Mouse (Mus musculus): ENCODE measurements around the gene Pcdh19. TPM values are rescaled to one million over a fixed set of nuclear protein-coding genes. Genes with fewer than 3 reads are reported as not detected.

Gene Pcdh19
- polyA plus RNA-seq, 1 experiment from 2014 or later, result 0.39 TPM

DNA sequence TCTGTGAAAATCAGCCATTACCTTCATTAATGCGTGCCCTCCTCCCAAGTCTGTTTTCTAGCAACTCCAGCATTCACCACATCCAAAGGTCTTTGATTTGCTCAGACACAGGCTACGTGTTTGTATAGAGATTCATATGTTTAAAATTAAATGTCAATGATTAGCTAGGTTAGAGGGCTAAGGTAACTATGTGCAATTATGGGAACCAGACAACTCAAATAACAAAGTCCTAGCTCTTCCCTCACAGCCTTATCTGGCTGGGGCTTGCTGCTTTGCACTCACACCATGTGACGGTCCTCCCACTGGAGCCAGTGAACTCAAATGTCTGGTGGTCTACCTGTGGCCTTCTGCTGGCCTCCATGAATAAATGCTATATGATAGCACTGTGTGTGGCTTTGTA lies 38.4 kb downstream of the Pcdh19 start:
- WGBS, result 84% methylated on average over 3 of the region's 3 CpGs
- no peak for ATAC-seq

DNA sequence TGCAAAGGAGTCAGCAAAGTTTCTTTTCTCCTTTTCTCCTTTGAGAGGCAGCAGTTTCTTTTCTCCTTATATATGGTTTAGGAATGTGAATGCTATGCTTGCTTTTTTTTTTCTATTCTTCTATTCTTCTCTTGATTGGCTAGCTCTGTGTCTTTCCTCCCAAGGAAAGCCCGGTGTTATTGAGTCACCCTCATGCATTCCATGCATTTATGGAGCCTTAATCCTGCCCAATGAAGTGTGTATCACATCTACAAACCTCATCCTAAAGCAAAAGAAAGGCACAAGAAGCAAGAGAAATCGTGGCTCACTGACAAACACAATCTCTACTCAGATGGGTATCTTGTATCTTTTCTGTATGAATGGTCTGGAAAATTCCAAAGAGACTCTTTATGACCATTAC lies 41.0 kb downstream of the Pcdh19 start:
- no peak overlapping the region for H3K4me3 ChIP-seq (ENCODE audit: low read depth, low read length)
- H3K27me3 ChIP-seq (replicated peaks; ENCODE audit: insufficient read depth, low read length), result no peaks in the 10 kb centered on the region
- H3K4me1 ChIP-seq (ENCODE audit: insufficient read depth, low read depth, low read length), result no peaks in the 10 kb centered on the region
- 54% methylated on average over 2 of the region's 2 CpGs for WGBS
- H3K4me2 ChIP-seq (replicated peaks; ENCODE audit: low read depth, low read length), result no peak overlapping the region
- DNase-seq (ENCODE audit: low spot score) (no peak), ATAC-seq (no peak)
- H3K9me3 ChIP-seq (ENCODE audit: low read length), result no peaks in the 10 kb centered on the region
- no peak overlapping the region for H3K9ac ChIP-seq (replicated peaks; ENCODE audit: low read depth)
- TF ChIP-seq EP300 (IDR thresholded peaks at IDR 0.05) (no peak), CTCF (IDR thresholded peaks at IDR 0.05) (no peak)
- no peak overlapping the region for H3K27ac ChIP-seq (ENCODE audit: low read length)
- H3K36me3 ChIP-seq (ENCODE audit: insufficient read depth, low read length), result no peaks in the 10 kb centered on the region

More for the DNA sequence above, 38.4 kb downstream of the Pcdh19 start:
- no peaks in the 10 kb centered on the region for H3K9me3 ChIP-seq (ENCODE audit: low read length)
- H3K9ac ChIP-seq (replicated peaks; ENCODE audit: low read depth), result no peak overlapping the region
- no peaks in the 10 kb centered on the region for H3K36me3 ChIP-seq (ENCODE audit: insufficient read depth, low read length)
- H3K27ac ChIP-seq (ENCODE audit: low read length), result no peak overlapping the region
- H3K27me3 ChIP-seq (replicated peaks; ENCODE audit: insufficient read depth, low read length), result no peaks in the 10 kb centered on the region
- H3K4me2 ChIP-seq (replicated peaks; ENCODE audit: low read depth, low read length), result no peak overlapping the region
- no peaks in the 10 kb centered on the region for H3K4me1 ChIP-seq (ENCODE audit: insufficient read depth, low read depth, low read length)
- no peak overlapping the region for H3K4me3 ChIP-seq (ENCODE audit: low read depth, low read length)
- no peak for DNase-seq (ENCODE audit: low spot score)
- no peak for TF ChIP-seq EP300 (IDR thresholded peaks at IDR 0.05)
- no peak for TF ChIP-seq CTCF (IDR thresholded peaks at IDR 0.05)

DNA sequence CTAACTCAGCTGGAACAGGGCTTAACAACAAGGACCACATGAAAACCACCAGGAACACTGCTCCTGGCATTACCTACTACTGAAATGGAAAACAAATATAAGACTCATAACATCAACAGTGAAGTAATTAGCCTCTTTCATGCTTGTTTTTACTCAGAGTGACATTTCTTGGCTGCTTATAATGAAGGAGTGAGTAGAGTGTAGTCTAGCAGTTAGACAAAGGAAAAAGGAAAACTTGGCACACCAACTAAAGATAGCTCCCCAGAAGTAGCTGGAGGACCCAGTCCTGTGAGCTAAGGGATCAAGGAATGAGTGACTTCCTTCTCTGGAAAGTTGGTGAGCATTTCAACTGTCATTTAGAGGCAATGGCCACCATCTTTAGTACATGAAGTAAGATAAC lies 49.3 kb downstream of the Pcdh19 start:
- no peak overlapping the region for H3K27ac ChIP-seq (ENCODE audit: low read length)
- H3K4me2 ChIP-seq (replicated peaks; ENCODE audit: low read depth, low read length), result no peak overlapping the region
- H3K36me3 ChIP-seq (ENCODE audit: insufficient read depth, low read length), result no peaks in the 10 kb centered on the region
- ATAC-seq, result no peak
- H3K9me3 ChIP-seq (ENCODE audit: low read length), result no peaks in the 10 kb centered on the region
- H3K4me3 ChIP-seq (ENCODE audit: low read depth, low read length), result no peak overlapping the region
- H3K9ac ChIP-seq (replicated peaks; ENCODE audit: low read depth), result no peak overlapping the region
- H3K27me3 ChIP-seq (replicated peaks; ENCODE audit: insufficient read depth, low read length), result no peaks in the 10 kb centered on the region
- TF ChIP-seq CTCF (IDR thresholded peaks at IDR 0.05) (no peak), EP300 (IDR thresholded peaks at IDR 0.05) (no peak)
- no peaks in the 10 kb centered on the region for H3K4me1 ChIP-seq (ENCODE audit: insufficient read depth, low read depth, low read length)
- no peak for DNase-seq (ENCODE audit: low spot score)

DNA sequence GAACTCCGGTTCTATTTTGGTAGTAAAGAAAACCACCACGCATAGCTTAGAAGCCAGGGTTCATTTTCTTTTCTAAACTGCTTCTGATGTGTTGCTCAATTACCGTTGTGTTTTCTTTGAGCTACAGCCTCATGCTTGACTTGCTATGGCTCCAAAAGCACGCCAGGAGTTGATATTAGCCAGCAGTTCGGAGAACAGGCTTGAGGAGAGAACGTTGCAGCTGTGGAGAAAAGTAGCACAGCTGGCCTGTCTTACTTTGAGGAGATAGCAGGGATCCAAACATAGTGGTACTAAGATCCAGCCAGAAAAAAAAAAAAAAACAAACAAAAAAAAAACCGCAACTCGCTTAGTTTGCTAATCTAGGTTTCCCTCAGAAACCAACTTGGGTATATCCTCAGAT lies 59.2 kb downstream of the Pcdh19 start:
- Histone ChIP-seq H3K9ac (replicated peaks; ENCODE audit: low read depth) (no peak overlapping the region), H3K27ac (ENCODE audit: low read length) (no peak overlapping the region), H3K9me3 (ENCODE audit: low read length) (no peaks in the 10 kb centered on the region), H3K4me1 (ENCODE audit: insufficient read depth, low read depth, low read length) (no peaks in the 10 kb centered on the region), H3K4me3 (ENCODE audit: low read depth, low read length) (no peak overlapping the region), H3K36me3 (ENCODE audit: insufficient read depth, low read length) (no peaks in the 10 kb centered on the region), H3K4me2 (replicated peaks; ENCODE audit: low read depth, low read length) (no peak overlapping the region), H3K27me3 (replicated peaks; ENCODE audit: insufficient read depth, low read length) (no peaks in the 10 kb centered on the region)
- 58% methylated on average over 8 of the region's 8 CpGs for WGBS
- DNase-seq (ENCODE audit: low spot score) (peak; percentile 48), ATAC-seq (peak; percentile 44; the same call in 1 of the 2 replicates)
- TF ChIP-seq CTCF (IDR thresholded peaks at IDR 0.05), result no peak; the same call in 1 of the 2 replicates
- TF ChIP-seq EP300 (IDR thresholded peaks at IDR 0.05), result no peak

DNA sequence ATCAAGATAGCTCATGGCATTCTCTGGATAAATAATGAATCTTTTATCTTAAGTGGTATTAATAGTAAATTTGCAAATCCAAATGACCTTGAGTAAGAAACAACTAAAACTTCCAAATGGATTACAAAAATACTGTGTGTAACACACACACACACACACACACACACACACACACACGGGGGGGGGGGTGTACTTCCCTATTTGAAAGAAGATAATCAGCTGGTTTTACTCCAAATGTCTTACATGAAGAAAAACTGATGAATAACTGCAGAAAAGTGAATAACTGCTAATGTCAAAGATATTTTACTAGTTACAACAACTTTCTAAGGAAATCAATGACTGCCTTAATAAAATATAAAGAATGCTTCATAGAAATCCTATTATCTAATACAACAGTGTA lies 70.6 kb downstream of the Pcdh19 start:
- Histone ChIP-seq H3K9me3 (ENCODE audit: low read length) (no peaks in the 10 kb centered on the region), H3K4me2 (replicated peaks; ENCODE audit: low read depth, low read length) (no peak overlapping the region), H3K4me1 (ENCODE audit: insufficient read depth, low read depth, low read length) (no peaks in the 10 kb centered on the region), H3K4me3 (ENCODE audit: low read depth, low read length) (no peak overlapping the region), H3K27ac (ENCODE audit: low read length) (no peak overlapping the region), H3K27me3 (replicated peaks; ENCODE audit: insufficient read depth, low read length) (no peaks in the 10 kb centered on the region), H3K36me3 (ENCODE audit: insufficient read depth, low read length) (no peaks in the 10 kb centered on the region), H3K9ac (replicated peaks; ENCODE audit: low read depth) (no peak overlapping the region)
- DNase-seq (ENCODE audit: low spot score) (no peak), ATAC-seq (no peak)
- TF ChIP-seq EP300 (IDR thresholded peaks at IDR 0.05), result no peak
- 50% methylated on average over 1 of the region's 1 CpGs for WGBS

DNA sequence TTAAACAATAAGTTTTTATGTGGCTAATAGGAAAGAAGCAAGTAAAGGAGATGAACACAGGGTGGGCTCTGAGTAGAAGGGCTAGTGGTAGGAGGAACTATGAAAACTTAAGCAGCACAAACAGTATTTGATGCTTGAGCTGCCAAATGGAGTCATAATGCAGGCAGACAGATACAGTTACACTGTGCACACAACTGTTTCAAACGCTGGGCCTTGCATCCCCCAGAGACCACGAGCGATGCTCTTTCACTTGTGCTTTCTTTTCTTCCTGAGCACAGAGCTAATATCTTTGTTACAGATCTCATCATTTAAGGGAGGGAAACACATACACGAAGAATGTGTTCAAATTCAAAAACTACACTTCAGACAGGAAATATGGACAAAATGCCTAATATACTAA lies 83.0 kb downstream of the Pcdh19 start:
- H3K36me3 ChIP-seq (ENCODE audit: insufficient read depth, low read length), result no peaks in the 10 kb centered on the region
- WGBS, result 58% methylated on average over 4 of the region's 4 CpGs
- no peak overlapping the region for H3K4me2 ChIP-seq (replicated peaks; ENCODE audit: low read depth, low read length)
- no peak overlapping the region for H3K9ac ChIP-seq (replicated peaks; ENCODE audit: low read depth)
- no peaks in the 10 kb centered on the region for H3K9me3 ChIP-seq (ENCODE audit: low read length)
- DNase-seq (ENCODE audit: low spot score) (no peak), ATAC-seq (no peak)
- no peak overlapping the region for H3K27ac ChIP-seq (ENCODE audit: low read length)
- H3K27me3 ChIP-seq (replicated peaks; ENCODE audit: insufficient read depth, low read length), result no peaks in the 10 kb centered on the region
- no peaks in the 10 kb centered on the region for H3K4me1 ChIP-seq (ENCODE audit: insufficient read depth, low read depth, low read length)
- TF ChIP-seq EP300 (IDR thresholded peaks at IDR 0.05) (no peak), CTCF (IDR thresholded peaks at IDR 0.05) (no peak)
- no peak overlapping the region for H3K4me3 ChIP-seq (ENCODE audit: low read depth, low read length)

DNA sequence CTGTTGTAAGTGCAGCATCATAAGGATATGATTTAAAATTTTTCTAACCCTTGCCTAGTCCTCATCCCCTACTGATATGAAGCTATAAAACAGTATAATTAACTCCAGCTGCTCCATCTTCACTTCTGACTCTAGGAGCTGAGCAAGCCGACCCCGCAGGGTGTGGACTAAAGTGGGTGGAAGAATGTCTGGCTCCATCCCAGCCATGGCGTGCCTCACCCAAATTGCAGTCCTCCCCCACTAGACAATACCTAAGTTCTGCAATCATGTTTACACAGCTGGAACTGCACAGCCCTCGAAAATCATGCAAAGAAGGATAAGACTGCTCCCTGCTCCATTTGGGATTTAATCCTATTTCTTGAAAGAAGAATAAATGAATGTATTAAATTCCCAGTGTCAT lies 84.5 kb downstream of the Pcdh19 start:
- Histone ChIP-seq H3K9ac (replicated peaks; ENCODE audit: low read depth) (no peak overlapping the region), H3K4me2 (replicated peaks; ENCODE audit: low read depth, low read length) (no peak overlapping the region), H3K4me1 (ENCODE audit: insufficient read depth, low read depth, low read length) (no peaks in the 10 kb centered on the region), H3K9me3 (ENCODE audit: low read length) (no peaks in the 10 kb centered on the region), H3K36me3 (ENCODE audit: insufficient read depth, low read length) (no peaks in the 10 kb centered on the region), H3K27me3 (replicated peaks; ENCODE audit: insufficient read depth, low read length) (no peaks in the 10 kb centered on the region), H3K27ac (ENCODE audit: low read length) (no peak overlapping the region), H3K4me3 (ENCODE audit: low read depth, low read length) (no peak overlapping the region)
- ATAC-seq (peak; percentile 84), DNase-seq (ENCODE audit: low spot score) (peak; percentile 38)
- TF ChIP-seq EP300 (IDR thresholded peaks at IDR 0.05) (peak; percentile 70), CTCF (IDR thresholded peaks at IDR 0.05) (no peak)
- 26% methylated on average over 4 of the region's 4 CpGs for WGBS
